Mouse (Mus musculus): ENCODE measurements at regions not wholly inside any gene's neighbourhood (a gene's known extent, or its start where the extent isn't known, plus 50 kb on each side); places are given as distances from the start of the nearest gene placed in this dataset.

- TF ChIP-seq CTCF (IDR thresholded peaks at IDR 0.05; ENCODE audit: borderline replicate concordance, control insufficient read depth, extremely low read depth, insufficient read depth, low read length, poor library complexity) (no peak), POLR2A (IDR thresholded peaks at IDR 0.05; ENCODE audit: control insufficient read depth, extremely low read depth, insufficient read depth, low read length, poor library complexity) (no peak)
Measured at GRCm38 (mm10) chr19:56235040-56235439, 51.9 kb upstream of the Habp2 start.
